Mouse (Mus musculus) CH12.LX (cell line): ENCODE data around the gene Klhl32. TPM values are rescaled to one million over a fixed set of nuclear protein-coding genes. Genes with fewer than 3 reads are reported as not detected.

Experiments
- DNase-seq: peaks from one replicate; pipeline ENCODE4 v3.0.0-alpha.2; 2013; ENCODE audit errors: extremely low read depth
- H3K27ac ChIP-seq: 2 replicates; pipeline ENCODE4 v1.5.1; 2012; ENCODE audit warnings: low read depth, mild to moderate bottlenecking, control low read depth, moderate library complexity; ENCODE audit not compliant: insufficient read depth
- H3K27me3 ChIP-seq: replicated peaks from 2 replicates; pipeline ENCODE3; 2012; ENCODE audit warnings: inconsistent platforms
- H3K36me3 ChIP-seq, 2 experiments: replicated peaks in 1 of 2; 2 replicates each; pipeline versions ENCODE3 to v1.6.1; 2012; ENCODE audit warnings: inconsistent platforms in 1 of 2, low read length in 1 of 2, mild to moderate bottlenecking in 1 of 2, mixed read lengths in 1 of 2, moderate library complexity in 1 of 2; ENCODE audit not compliant: control insufficient read depth in 1 of 2, insufficient read depth in 1 of 2
- H3K4me1 ChIP-seq, 2 experiments: 2 replicates each; pipeline ENCODE4 v1.6.1; 2012; ENCODE audit warnings: inconsistent platforms in 1 of 2, moderate library complexity in 1 of 2; ENCODE audit not compliant: insufficient read depth in 2 of 2, control insufficient read depth in 1 of 2
- H3K4me2 ChIP-seq: 2 replicates; pipeline ENCODE4 v1.6.1; 2012; ENCODE audit warnings: low read depth, mild to moderate bottlenecking, control low read depth; ENCODE audit not compliant: poor library complexity, insufficient read depth, severe bottlenecking
- H3K4me3 ChIP-seq, 3 experiments: fragments of 150-350 bp in 1 of 3; sonication (generic) in 1 of 3; replicated peaks in 1 of 3; 2 replicates each; pipeline versions ENCODE3 to v1.5.1; 2011 to 2012; ENCODE audit warnings: low read depth in 2 of 3, low read length in 2 of 3, mild to moderate bottlenecking in 2 of 3, moderate library complexity in 2 of 3, control low read depth in 1 of 3, improper control_type of control experiment in 1 of 3, inconsistent platforms in 1 of 3, mixed read lengths in 1 of 3; ENCODE audit not compliant: poor library complexity in 1 of 3
- H3K79me2 ChIP-seq: replicated peaks from 2 replicates; pipeline ENCODE4 v1.6.1; 2012; ENCODE audit warnings: mild to moderate bottlenecking, moderate library complexity; ENCODE audit not compliant: control insufficient read depth, poor library complexity, insufficient read depth, severe bottlenecking; ENCODE audit errors: extremely low read depth
- H3K9ac ChIP-seq: 2 replicates; pipeline ENCODE4 v1.6.1; 2012; ENCODE audit warnings: low read depth, mild to moderate bottlenecking, control low read depth, moderate library complexity; ENCODE audit not compliant: insufficient read depth
- H3K9me3 ChIP-seq: replicated peaks from 2 replicates; pipeline ENCODE3; 2012; ENCODE audit warnings: low read length, inconsistent platforms, mixed read lengths
- CHD1 ChIP-seq: IDR thresholded peaks from 2 replicates; pipeline ENCODE4 v1.6.1; 2012; ENCODE audit warnings: low read depth, low read length, improper control_type of control experiment, inconsistent platforms
- CHD2 ChIP-seq: IDR thresholded peaks from 2 replicates; pipeline ENCODE4 v1.6.1; 2011; ENCODE audit warnings: low read length, improper control_type of control experiment
- E2F4 ChIP-seq: IDR thresholded peaks from 2 replicates; pipeline ENCODE4 v1.6.1; 2011; ENCODE audit warnings: low read depth, low read length, improper control_type of control experiment; ENCODE audit not compliant: insufficient replicate concordance
- ELF1 ChIP-seq: IDR thresholded peaks from 2 replicates; pipeline ENCODE4 v1.6.1; 2014; ENCODE audit warnings: low read depth, mild to moderate bottlenecking, inconsistent platforms, low read length, improper control_type of control experiment
- HCFC1 ChIP-seq: IDR thresholded peaks from 2 replicates; pipeline ENCODE4 v1.6.1; 2012; ENCODE audit warnings: low read depth, mild to moderate bottlenecking, inconsistent platforms, low read length, improper control_type of control experiment
- IRF4 ChIP-seq: IDR thresholded peaks from 2 replicates; pipeline ENCODE4 v1.6.1; 2014; ENCODE audit warnings: low read depth, mild to moderate bottlenecking, inconsistent platforms, low read length, improper control_type of control experiment
- JUN ChIP-seq: IDR thresholded peaks from 2 replicates; pipeline ENCODE4 v1.6.1; 2011; ENCODE audit warnings: low read depth, mild to moderate bottlenecking, low read length, improper control_type of control experiment, moderate library complexity; ENCODE audit not compliant: insufficient read depth
- JUND ChIP-seq: conservative IDR thresholded peaks from 2 replicates; pipeline ENCODE4 v1.6.1; 2011; ENCODE audit warnings: low read depth, low read length, improper control_type of control experiment
- KAT2A ChIP-seq: IDR thresholded peaks from 2 replicates; pipeline ENCODE4 v1.6.1; 2012; ENCODE audit warnings: low read length, improper control_type of control experiment, inconsistent platforms; ENCODE audit not compliant: insufficient replicate concordance
- MAFK ChIP-seq: IDR thresholded peaks from 2 replicates; pipeline ENCODE4 v1.6.1; 2011; ENCODE audit warnings: low read length, improper control_type of control experiment; ENCODE audit not compliant: insufficient replicate concordance
- MAZ ChIP-seq: IDR thresholded peaks from 2 replicates; pipeline ENCODE4 v1.6.1; 2012; ENCODE audit warnings: low read depth, mild to moderate bottlenecking, inconsistent platforms, low read length, improper control_type of control experiment, moderate library complexity
- MXI1 ChIP-seq: IDR thresholded peaks from 2 replicates; pipeline ENCODE4 v1.6.1; 2011; ENCODE audit warnings: mild to moderate bottlenecking, low read depth, low read length, improper control_type of control experiment
- MYC ChIP-seq: IDR thresholded peaks from 2 replicates; pipeline ENCODE4 v1.6.1; 2011; ENCODE audit warnings: low read depth, mild to moderate bottlenecking, improper control_type of control experiment, low read length
- NELFE ChIP-seq: IDR thresholded peaks from 2 replicates; pipeline ENCODE4 v1.6.1; 2011; ENCODE audit warnings: low read depth, low read length, improper control_type of control experiment
- NRF1 ChIP-seq: IDR thresholded peaks from 2 replicates; pipeline ENCODE4 v1.6.1; 2014; ENCODE audit warnings: low read depth, mild to moderate bottlenecking, inconsistent platforms, low read length, improper control_type of control experiment, moderate library complexity
- POLR2A ChIP-seq: IDR thresholded peaks from 2 replicates; pipeline ENCODE4 v1.6.1; 2011; ENCODE audit warnings: low read depth, mild to moderate bottlenecking, improper control_type of control experiment, low read length
- POLR2AphosphoS2 ChIP-seq: IDR thresholded peaks from 2 replicates; pipeline ENCODE4 v1.6.1; 2011; ENCODE audit warnings: low read depth, low read length, improper control_type of control experiment
- RAD21 ChIP-seq: IDR thresholded peaks from 2 replicates; pipeline ENCODE4 v1.6.1; 2011; ENCODE audit warnings: low read depth, mild to moderate bottlenecking, low read length, improper control_type of control experiment, moderate library complexity
- SMC3 ChIP-seq: IDR thresholded peaks from 2 replicates; pipeline ENCODE4 v1.6.1; 2011; ENCODE audit warnings: low read depth, low read length, improper control_type of control experiment
- TCF12 ChIP-seq: IDR thresholded peaks from 2 replicates; pipeline ENCODE4 v1.6.1; 2014; ENCODE audit warnings: low read depth, mild to moderate bottlenecking, inconsistent platforms, low read length, improper control_type of control experiment
- ZMIZ1 ChIP-seq: IDR thresholded peaks from 2 replicates; pipeline ENCODE4 v1.6.1; 2012; ENCODE audit warnings: low read depth, mild to moderate bottlenecking, inconsistent platforms, low read length, improper control_type of control experiment
- ZNF384 ChIP-seq: IDR thresholded peaks from 2 replicates; pipeline ENCODE4 v1.6.1; 2012; ENCODE audit warnings: low read depth, low read length, improper control_type of control experiment, inconsistent platforms
- dilution Hi-C: fragments of 300-500 bp; cut with MboI; formaldehyde crosslinking; loops from 2 replicates; pipeline ENCODE4 v1.14.3; 2020; ENCODE audit warnings: low sequenced_read_pairs; ENCODE audit not compliant: extremely low pct_unique_long_range_greater_than_20kb, extremely low pct_ligation_motif_present
- in situ Hi-C: fragments of 300-500 bp; cut with MboI; formaldehyde crosslinking; loops from 3 replicates; pipeline ENCODE4 v1.14.3; 2019; ENCODE audit warnings: low sequenced_read_pairs, low pct_ligation_motif_present, low pct_unique_long_range_greater_than_20kb, mixed read lengths
- polyA plus RNA-seq: library from polyadenylated mRNA; unstranded; fragments of >175 nt; gene quantifications from 2 replicates; pipeline ENCODE4 v1.2.1, GENCODE M21; 2012; ENCODE audit warnings: low read depth; ENCODE audit not compliant: insufficient read length
- total RNA-seq, 2 experiments: library from RNA; depleted of rRNA; stranded (reverse); fragments of 300-350 nt in 1 of 2; fragments of >200 nt in 1 of 2; gene quantifications; 2 replicates each; pipeline ENCODE4 v1.2.3; 2012 to 2014

Klhl32 gene
- total and polyA plus RNA-seq, 3 experiments, result 0.55 to 1.1 (median 0.60) TPM

GRCm38 (mm10) chr4:24609564-24609963, 241.4 kb downstream of the Klhl32 start:
- H3K36me3 ChIP-seq, result peaks cover 11 to 32% of the 10 kb centered on the region in 2 experiments
- DNase-seq, result no peak

GRCm38 (mm10) chr4:24609085-24609484, 241.8 kb downstream of the Klhl32 start:
- Histone ChIP-seq H3K4me1 (no peaks in the 10 kb centered on the region), H3K4me2 (no peak overlapping the region), H3K27me3 (no peaks in the 10 kb centered on the region), H3K27ac (no peak overlapping the region), H3K36me3 (peaks cover 12 to 34% of the 10 kb centered on the region in 2 experiments), H3K4me3 (no peak overlapping the region), H3K9ac (no peak overlapping the region), H3K9me3 (no peaks in the 10 kb centered on the region), H3K79me2 (no peaks in the 10 kb centered on the region)
- no peak for DNase-seq
- in situ Hi-C loops, result no loop called here
- dilution Hi-C loops, result no loop called here
- TF ChIP-seq POLR2AphosphoS2, result no peak
- no peak for TF ChIP-seq MAFK
- TF ChIP-seq NRF1, result no peak
- TF ChIP-seq ELF1, result no peak
- TF ChIP-seq JUND, result no peak
- TF ChIP-seq CHD1, result no peak

More at GRCm38 (mm10) chr4:24609564-24609963, 241.4 kb downstream of the Klhl32 start:
- Histone ChIP-seq H3K9me3 (no peaks in the 10 kb centered on the region), H3K27me3 (no peaks in the 10 kb centered on the region), H3K4me3 (no peak overlapping the region), H3K9ac (no peak overlapping the region), H3K4me1 (no peaks in the 10 kb centered on the region), H3K27ac (no peak overlapping the region), H3K79me2 (no peaks in the 10 kb centered on the region), H3K4me2 (no peak overlapping the region)
- no peak for TF ChIP-seq JUN
- TF ChIP-seq MAZ, result no peak
- TF ChIP-seq CHD1, result no peak
- in situ Hi-C loops (no loop called here), dilution Hi-C loops (no loop called here)

GRCm38 (mm10) chr4:24601711-24602110, 249.2 kb downstream of the Klhl32 start:
- TF ChIP-seq ZMIZ1 (no peak), ZNF384 (no peak), RAD21 (no peak), MAZ (no peak), CHD2 (no peak), CHD1 (no peak), NRF1 (no peak), MYC (no peak), SMC3 (no peak), POLR2A (no peak), KAT2A (no peak), POLR2AphosphoS2 (no peak), MXI1 (no peak), TCF12 (no peak), ELF1 (no peak), HCFC1 (no peak), NELFE (no peak), E2F4 (no peak), IRF4 (no peak), JUN (no peak)
- Histone ChIP-seq H3K9ac (no peak overlapping the region), H3K4me2 (no peak overlapping the region), H3K9me3 (no peaks in the 10 kb centered on the region), H3K27ac (no peak overlapping the region), H3K4me3 (no peak overlapping the region), H3K27me3 (no peaks in the 10 kb centered on the region), H3K79me2 (no peaks in the 10 kb centered on the region), H3K4me1 (no peaks in the 10 kb centered on the region), H3K36me3 (peaks cover 48 to 85% of the 10 kb centered on the region in 2 experiments)
- dilution Hi-C loops, result no loop called here
- in situ Hi-C loops, result no loop called here
- DNase-seq, result no peak
